Mouse (Mus musculus) neural tube, embryonic 11.5 days (tissue): Measurements from ENCODE around the gene Lancl1. TPM values are rescaled to one million over a fixed set of nuclear protein-coding genes. Genes with fewer than 3 reads are reported as not detected.

Experiments
- ATAC-seq: fragments of 200-750 bp; cut with Nextera tagmentation; 2 replicates; pipeline ENCODE4 v1.8.0; 2017; ENCODE audit warnings: moderate number of reproducible peaks, mild to moderate bottlenecking, moderate TSS enrichment, moderate library complexity; ENCODE audit not compliant: insufficient read depth, low FRiP score, low TSS enrichment
- DNase-seq: peaks from one replicate; pipeline ENCODE4 v3.0.0-alpha.2; 2015; ENCODE audit warnings: low spot score
- H3K27ac ChIP-seq: fragments of 300-500 bp; sonication (generic); 2 replicates; pipeline ENCODE4 v1.5.1; 2014; ENCODE audit warnings: low read depth, mild to moderate bottlenecking, low read length
- H3K27me3 ChIP-seq: fragments of 300-500 bp; sonication (generic); 2 replicates; pipeline ENCODE4 v1.6.1; 2014; ENCODE audit warnings: mild to moderate bottlenecking, low read length, mixed read lengths; ENCODE audit not compliant: control insufficient read depth, insufficient read depth
- H3K36me3 ChIP-seq: fragments of 300-500 bp; sonication (generic); 2 replicates; pipeline ENCODE4 v1.6.1; 2014; ENCODE audit warnings: mild to moderate bottlenecking, low read length, moderate library complexity, mixed read lengths; ENCODE audit not compliant: control insufficient read depth, insufficient read depth
- H3K4me1 ChIP-seq: fragments of 300-500 bp; sonication (generic); 2 replicates; pipeline ENCODE4 v1.6.1; 2014; ENCODE audit warnings: low read length, mixed read lengths; ENCODE audit not compliant: control insufficient read depth, insufficient read depth
- H3K4me2 ChIP-seq: fragments of 300-500 bp; sonication (generic); 2 replicates; pipeline ENCODE4 v1.6.1; 2014; ENCODE audit warnings: low read depth, mild to moderate bottlenecking, moderate library complexity
- H3K4me3 ChIP-seq: fragments of 300-500 bp; sonication (generic); 2 replicates; pipeline ENCODE4 v1.5.1; 2014; ENCODE audit warnings: low read depth, low read length
- H3K9ac ChIP-seq: fragments of 300-500 bp; sonication (generic); 2 replicates; pipeline ENCODE4 v1.6.1; 2014; ENCODE audit warnings: mild to moderate bottlenecking, low read length
- H3K9me3 ChIP-seq: fragments of 300-500 bp; sonication (generic); 2 replicates; pipeline ENCODE4 v1.6.1; 2016; ENCODE audit warnings: low read length; ENCODE audit not compliant: control insufficient read depth
- WGBS: fragments of 180-500 bp; shearing (Covaris S2); extraction: QIAGEN DNeasy Blood & Tissue Kit; methylation state at CpG from one replicate; pipeline ENCODE4 v1.1.7; 2014; 5-methylcytosine and 5-hydroxymethylcytosine counted together
- polyA plus RNA-seq: library from polyadenylated mRNA; unstranded; fragments of >200 nt; fragmentation: Nextera tagmentation; extraction: Ambion mirVana; gene quantifications from 2 replicates; pipeline ENCODE4 v1.2.1, GENCODE M21; 2014

Lancl1 gene
- polyA plus RNA-seq, 1 experiment from 2014 or later, result 111 TPM

- no peaks in the 10 kb centered on the region for H3K27me3 ChIP-seq
- H3K4me1 ChIP-seq, result no peaks in the 10 kb centered on the region
- H3K27ac ChIP-seq, result no peak overlapping the region
- 88% methylated on average over 1 of the region's 1 CpGs for whole genome bisulfite sequencing
- ATAC-seq (no peak), DNase-seq (no peak)
- no peak overlapping the region for H3K4me3 ChIP-seq
- H3K9ac ChIP-seq, result no peak overlapping the region
- no peaks in the 10 kb centered on the region for H3K9me3 ChIP-seq
- H3K36me3 ChIP-seq, result peaks cover 6% of the 10 kb centered on the region
- H3K4me2 ChIP-seq, result no peak overlapping the region
Measured at GRCm38 (mm10) chr1:67001367-67001766, 37.3 kb downstream of the Lancl1 start.

DNA sequence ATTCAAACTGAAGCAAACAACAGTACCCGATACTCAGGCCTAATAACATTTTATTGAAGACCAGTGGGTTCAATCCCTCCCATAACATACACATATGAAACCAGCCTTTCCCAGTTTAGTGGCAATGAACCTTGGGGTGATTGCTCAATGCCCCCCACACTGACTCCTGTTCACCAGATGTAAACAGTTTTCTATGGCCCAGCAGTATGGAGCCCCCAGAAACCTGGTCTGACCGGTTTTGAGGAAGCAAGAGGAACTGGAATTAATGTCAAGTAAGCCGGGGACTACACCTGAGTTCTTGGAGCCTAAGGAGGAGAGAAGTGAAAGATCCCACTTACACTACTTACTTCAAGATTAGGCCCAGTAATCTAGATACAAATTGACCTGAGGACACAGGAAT lies 38.2 kb downstream of the Lancl1 start:
- H3K27ac ChIP-seq, result no peak overlapping the region

DNA sequence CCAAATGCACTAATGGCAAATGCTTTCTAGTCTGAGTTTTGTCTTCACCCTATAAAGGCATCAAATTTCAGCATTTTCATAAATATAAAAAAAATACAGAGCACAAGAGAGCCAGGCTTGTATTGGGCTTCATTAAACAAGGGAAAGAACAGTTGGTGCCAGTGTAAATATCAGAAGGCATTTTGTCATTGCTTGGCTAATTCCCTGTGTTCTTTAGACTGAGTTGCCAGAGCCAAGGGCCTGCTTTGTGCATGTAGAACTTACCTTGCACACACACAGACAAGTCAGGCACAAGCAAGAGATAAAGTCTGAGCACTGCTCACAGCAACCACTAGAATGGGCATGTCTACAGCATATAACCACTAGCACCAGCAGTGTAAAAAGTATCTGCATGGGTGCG lies 40.1 kb downstream of the Lancl1 start:
- Histone ChIP-seq H3K4me1 (no peaks in the 10 kb centered on the region), H3K9me3 (no peaks in the 10 kb centered on the region), H3K27me3 (no peaks in the 10 kb centered on the region), H3K4me2 (no peak overlapping the region), H3K27ac (no peak overlapping the region), H3K36me3 (peaks cover 2% of the 10 kb centered on the region; the same call in 1 of the 2 replicates), H3K9ac (no peak overlapping the region), H3K4me3 (no peak overlapping the region)
- DNase-seq (no peak), ATAC-seq (no peak)
- 93% methylated on average over 1 of the region's 1 CpGs for WGBS

More for the DNA sequence above, 38.2 kb downstream of the Lancl1 start:
- DNase-seq, result no peak
- Histone ChIP-seq H3K4me2 (no peak overlapping the region), H3K4me1 (no peaks in the 10 kb centered on the region), H3K27me3 (no peaks in the 10 kb centered on the region), H3K4me3 (no peak overlapping the region), H3K9me3 (no peaks in the 10 kb centered on the region), H3K9ac (no peak overlapping the region), H3K36me3 (peaks cover 6% of the 10 kb centered on the region)
- 85% methylated on average over 3 of the region's 3 CpGs for WGBS
- no peak for ATAC-seq

- H3K9me3 ChIP-seq, result no peaks in the 10 kb centered on the region
- no peaks in the 10 kb centered on the region; the same call in 1 of the 2 replicates for H3K36me3 ChIP-seq
- H3K9ac ChIP-seq, result no peak overlapping the region
- DNase-seq (no peak), ATAC-seq (no peak)
- H3K4me3 ChIP-seq, result no peak overlapping the region
- H3K27me3 ChIP-seq, result no peaks in the 10 kb centered on the region
- H3K4me2 ChIP-seq, result no peak overlapping the region
- H3K4me1 ChIP-seq, result no peaks in the 10 kb centered on the region
- 93% methylated on average over 4 of the region's 4 CpGs for WGBS
- no peak overlapping the region for H3K27ac ChIP-seq
Measured at GRCm38 (mm10) chr1:66998188-66998587, 40.5 kb downstream of the Lancl1 start.

- ATAC-seq, result no peak
- no peaks in the 10 kb centered on the region for H3K4me1 ChIP-seq
- no peak overlapping the region for H3K4me2 ChIP-seq
- DNase-seq, result no peak
- H3K27me3 ChIP-seq, result no peaks in the 10 kb centered on the region
- no peak overlapping the region for H3K4me3 ChIP-seq
- no peak overlapping the region for H3K9ac ChIP-seq
- no peaks in the 10 kb centered on the region for H3K36me3 ChIP-seq
- no peaks in the 10 kb centered on the region for H3K9me3 ChIP-seq
- WGBS, result 93% methylated on average over 2 of the region's 2 CpGs
- no peak overlapping the region for H3K27ac ChIP-seq
Measured at GRCm38 (mm10) chr1:66996819-66997218, 41.9 kb downstream of the Lancl1 start.

DNA sequence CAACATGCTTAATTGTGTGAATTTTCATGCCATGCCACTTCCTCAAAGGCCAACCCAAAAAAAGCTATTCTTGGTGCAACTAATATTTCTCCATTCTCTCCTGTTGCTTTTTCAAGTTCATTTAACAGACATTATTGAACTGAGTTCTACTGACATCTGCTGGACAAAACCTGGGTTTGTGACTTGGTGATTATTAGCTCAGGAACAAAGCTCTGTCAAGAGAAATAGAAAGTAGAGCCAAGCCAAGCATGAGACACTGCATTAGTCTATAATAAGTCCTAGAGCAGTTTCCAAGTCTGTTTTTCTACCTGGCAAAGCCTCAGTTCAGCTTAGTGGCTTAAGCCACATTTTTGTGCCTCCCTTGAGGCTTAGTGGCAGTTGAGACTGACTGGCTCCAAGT lies 45.9 kb downstream of the Lancl1 start:
- DNase-seq (no peak), ATAC-seq (no peak)
- Histone ChIP-seq H3K36me3 (no peaks in the 10 kb centered on the region), H3K27ac (no peak overlapping the region), H3K9me3 (no peaks in the 10 kb centered on the region), H3K4me1 (no peaks in the 10 kb centered on the region), H3K4me3 (no peak overlapping the region), H3K9ac (no peak overlapping the region), H3K27me3 (no peaks in the 10 kb centered on the region), H3K4me2 (no peak overlapping the region)

- peak; percentile 58; the same call in 1 of the 2 replicates for ATAC-seq
- 59% methylated on average over 18 of the region's 18 CpGs for WGBS
- no peak overlapping the region for H3K9ac ChIP-seq
- peak; percentile 18 for DNase-seq
- H3K9me3 ChIP-seq, result no peaks in the 10 kb centered on the region
- no peaks in the 10 kb centered on the region for H3K4me1 ChIP-seq
- no peak overlapping the region for H3K4me3 ChIP-seq
- H3K27ac ChIP-seq, result no peak overlapping the region
- no peaks in the 10 kb centered on the region for H3K27me3 ChIP-seq
- no peaks in the 10 kb centered on the region for H3K36me3 ChIP-seq
- H3K4me2 ChIP-seq, result no peak overlapping the region
Measured at GRCm38 (mm10) chr1:66987558-66988190, 51.0 kb downstream of the Lancl1 start.

DNA sequence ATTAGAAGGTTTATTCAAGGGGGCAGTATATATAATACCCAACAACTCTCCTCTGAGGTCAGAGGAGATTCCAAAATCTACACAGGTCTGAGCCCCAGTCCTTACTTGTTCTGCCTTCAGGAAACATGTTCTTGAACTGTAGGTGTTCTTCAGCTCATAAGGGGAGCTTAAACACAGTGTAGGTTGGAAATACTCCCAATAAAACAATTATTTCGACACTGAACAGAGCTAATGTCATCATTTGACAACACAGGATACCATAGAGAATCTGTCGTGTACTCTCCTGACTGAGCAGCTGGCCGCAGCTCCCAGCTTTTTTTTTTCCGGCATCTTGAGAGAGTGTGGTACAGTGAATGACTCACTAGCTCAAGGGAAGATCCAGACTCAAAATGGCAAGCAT lies 52.8 kb downstream of the Lancl1 start:
- WGBS, result 83% methylated on average over 4 of the region's 4 CpGs
- DNase-seq, result no peak
- H3K9ac ChIP-seq, result no peak overlapping the region
- H3K4me3 ChIP-seq, result no peak overlapping the region
- H3K4me2 ChIP-seq, result no peak overlapping the region
- no peaks in the 10 kb centered on the region for H3K27me3 ChIP-seq
- ATAC-seq, result no peak
- no peaks in the 10 kb centered on the region for H3K4me1 ChIP-seq
- H3K36me3 ChIP-seq, result no peaks in the 10 kb centered on the region
- H3K9me3 ChIP-seq, result no peaks in the 10 kb centered on the region
- H3K27ac ChIP-seq, result no peak overlapping the region

DNA sequence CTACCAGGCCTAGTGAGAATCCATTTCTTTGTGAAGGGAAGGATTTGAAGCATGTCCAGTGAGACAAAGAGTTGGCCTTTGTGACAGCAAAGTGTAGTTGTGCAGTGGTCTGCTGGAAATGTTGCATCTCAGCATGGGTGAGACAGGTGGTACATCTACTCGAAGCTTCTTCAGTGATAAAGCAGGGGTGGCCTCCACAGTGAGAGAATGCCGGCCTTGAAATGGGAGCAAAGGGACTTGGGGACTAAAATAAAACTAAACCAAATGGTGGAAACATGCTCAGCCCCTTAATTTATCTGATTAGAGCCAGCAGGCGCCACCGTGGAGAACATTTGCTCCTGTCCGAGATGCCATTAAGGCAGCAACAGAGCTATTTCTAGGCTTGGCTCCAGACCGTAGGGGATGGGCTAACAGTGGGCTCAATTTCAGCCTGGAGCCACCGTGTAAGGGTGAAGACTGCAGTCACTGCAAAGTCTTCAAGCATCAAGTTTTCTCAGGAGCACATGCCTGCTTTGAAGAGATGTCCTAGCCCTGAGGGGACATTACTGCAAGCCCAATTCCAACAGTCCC lies 53.5 kb downstream of the Lancl1 start:
- no peaks in the 10 kb centered on the region for H3K4me1 ChIP-seq
- H3K4me3 ChIP-seq, result no peak overlapping the region
- H3K4me2 ChIP-seq, result no peak overlapping the region
- H3K27ac ChIP-seq, result no peak overlapping the region
- H3K27me3 ChIP-seq, result no peaks in the 10 kb centered on the region
- no peak overlapping the region for H3K9ac ChIP-seq
- no peak for DNase-seq
- H3K36me3 ChIP-seq, result no peaks in the 10 kb centered on the region
- WGBS, result 54% methylated on average over 7 of the region's 7 CpGs
- no peaks in the 10 kb centered on the region for H3K9me3 ChIP-seq
- no peak for ATAC-seq
